Mouse (Mus musculus) testis, adult 2 months (tissue): ENCODE measurements around the gene Stab1.

Source experiments
- CTCF ChIP-seq: fragments of 200-500 bp; IDR thresholded peaks from 2 replicates; pipeline ENCODE4 v1.5.1; 2012; ENCODE audit warnings: low read depth, mild to moderate bottlenecking, inconsistent platforms, low read length, moderate library complexity; ENCODE audit not compliant: control insufficient read depth, insufficient read depth, insufficient replicate concordance
- POLR2A ChIP-seq: fragments of 200-500 bp; IDR thresholded peaks from 2 replicates; pipeline ENCODE4 v1.6.1; 2012; ENCODE audit warnings: low read depth, mild to moderate bottlenecking, inconsistent platforms, low read length, moderate library complexity; ENCODE audit not compliant: control insufficient read depth

DNA sequence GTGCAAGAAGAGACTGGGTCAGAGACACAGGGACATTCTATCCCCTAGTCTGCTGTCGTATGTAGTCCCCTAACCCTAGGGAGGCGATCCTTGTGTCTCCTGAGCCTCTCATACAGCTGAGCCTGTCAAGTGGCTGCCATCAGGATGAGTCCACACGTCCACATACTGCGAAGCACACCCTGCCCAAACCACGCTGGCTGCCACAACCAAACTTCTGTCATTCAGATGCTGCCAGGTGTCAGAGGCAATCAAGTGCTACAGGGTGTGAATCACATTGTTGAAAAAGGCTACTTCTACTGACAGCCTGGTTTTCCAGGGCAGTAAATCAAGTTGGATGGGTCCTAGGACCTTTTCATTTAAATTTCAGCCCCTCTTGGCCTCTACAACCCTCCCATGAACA, 9.3 kb upstream of the Stab1 start:
- TF ChIP-seq POLR2A (no peak), CTCF (no peak)
